Mouse (Mus musculus) MEL (cell line): ENCODE data around the gene Tirap. TPM values are rescaled to one million over a fixed set of nuclear protein-coding genes. Genes with fewer than 3 reads are reported as not detected.

Source experiments
- DNase-seq: peaks from one replicate; pipeline ENCODE4 v3.0.0; 2011; ENCODE audit warnings: low read depth, low spot score
- H3K27ac ChIP-seq: 2 replicates; pipeline ENCODE4 v1.5.1; 2012; ENCODE audit warnings: low read depth, mild to moderate bottlenecking, control low read depth, low read length, moderate library complexity; ENCODE audit not compliant: control insufficient read depth
- H3K27me3 ChIP-seq, 2 experiments: fragments of 150-350 bp in 1 of 2; sonication (generic) in 1 of 2; 2 replicates each; pipeline ENCODE4 v1.6.1; 2012; ENCODE audit warnings: low read length in 2 of 2, mild to moderate bottlenecking in 2 of 2, improper control_type of control experiment in 1 of 2, moderate library complexity in 1 of 2; ENCODE audit not compliant: insufficient read depth in 2 of 2, control insufficient read depth in 1 of 2
- H3K36me3 ChIP-seq, 2 experiments: 2 replicates each; pipeline ENCODE4 v1.6.1; 2012 to 2014; ENCODE audit warnings: low read length in 2 of 2, improper control_type of control experiment in 1 of 2, inconsistent platforms in 1 of 2, mild to moderate bottlenecking in 1 of 2; ENCODE audit not compliant: insufficient read depth in 2 of 2, control insufficient read depth in 1 of 2
- H3K4me1 ChIP-seq, 2 experiments: fragments of 150-350 bp in 1 of 2; sonication (generic) in 1 of 2; 2 replicates each; pipeline ENCODE4 v1.6.1; 2012; ENCODE audit warnings: low read length in 2 of 2, improper control_type of control experiment in 1 of 2, mild to moderate bottlenecking in 1 of 2; ENCODE audit not compliant: insufficient read depth in 2 of 2, control insufficient read depth in 1 of 2
- H3K4me3 ChIP-seq, 2 experiments: fragments of 150-350 bp in 1 of 2; sonication (generic) in 1 of 2; 2 replicates each; pipeline ENCODE4 v1.5.1; 2012; ENCODE audit warnings: low read depth in 2 of 2, low read length in 2 of 2, mild to moderate bottlenecking in 2 of 2, moderate library complexity in 2 of 2, control low read depth in 1 of 2, improper control_type of control experiment in 1 of 2; ENCODE audit not compliant: control insufficient read depth in 1 of 2, insufficient read depth in 1 of 2
- H3K79me2 ChIP-seq: 2 replicates; pipeline ENCODE4 v1.6.1; 2012; ENCODE audit warnings: mild to moderate bottlenecking, low read length, moderate library complexity; ENCODE audit not compliant: control insufficient read depth, poor library complexity, insufficient read depth
- H3K9ac ChIP-seq: 2 replicates; pipeline ENCODE4 v1.6.1; 2012; ENCODE audit warnings: low read depth, mild to moderate bottlenecking, control low read depth, low read length, moderate library complexity; ENCODE audit not compliant: control insufficient read depth, poor library complexity, severe bottlenecking
- H3K9me3 ChIP-seq: fragments of 150-350 bp; sonication (generic); replicated peaks from 2 replicates; pipeline ENCODE4 v1.6.1; 2012; ENCODE audit warnings: mild to moderate bottlenecking, low read length, improper control_type of control experiment, moderate library complexity; ENCODE audit not compliant: insufficient read depth
- CHD2 ChIP-seq: IDR thresholded peaks from 2 replicates; pipeline ENCODE4 v1.6.1; 2011; ENCODE audit warnings: low read length, improper control_type of control experiment
- CTCF ChIP-seq, 3 experiments: IDR thresholded peaks in 2 of 3; conservative IDR thresholded peaks in 1 of 3; 2 replicates each; pipeline ENCODE4 v1.5.1; 2011 to 2012; ENCODE audit warnings: low read length in 3 of 3, low read depth in 2 of 3, mild to moderate bottlenecking in 2 of 3, improper control_type of control experiment in 1 of 3, inconsistent platforms in 1 of 3, mixed read lengths in 1 of 3, moderate library complexity in 1 of 3; ENCODE audit not compliant: control insufficient read depth in 1 of 3, insufficient read depth in 1 of 3, poor library complexity in 1 of 3, severe bottlenecking in 1 of 3
- E2F4 ChIP-seq: IDR thresholded peaks from 2 replicates; pipeline ENCODE4 v1.6.1; 2011; ENCODE audit warnings: low read depth, low read length, improper control_type of control experiment, borderline replicate concordance
- ELF1 ChIP-seq: IDR thresholded peaks from 2 replicates; pipeline ENCODE4 v1.6.1; 2014; ENCODE audit warnings: low read depth, mild to moderate bottlenecking, inconsistent platforms, low read length, improper control_type of control experiment, moderate library complexity
- EP300 ChIP-seq, 2 experiments: IDR thresholded peaks; 2 replicates each; pipeline ENCODE4 v1.6.1; 2011; ENCODE audit warnings: improper control_type of control experiment in 2 of 2, low read length in 2 of 2, low read depth in 1 of 2, mild to moderate bottlenecking in 1 of 2
- ETS1 ChIP-seq: IDR thresholded peaks from 2 replicates; pipeline ENCODE4 v1.6.1; 2012; ENCODE audit warnings: low read depth, mild to moderate bottlenecking, inconsistent platforms, low read length, improper control_type of control experiment, moderate library complexity
- HCFC1 ChIP-seq: IDR thresholded peaks from 2 replicates; pipeline ENCODE4 v1.6.1; 2012; ENCODE audit warnings: low read depth, mild to moderate bottlenecking, inconsistent platforms, low read length, improper control_type of control experiment, moderate library complexity
- MAFK ChIP-seq: IDR thresholded peaks from 2 replicates; pipeline ENCODE4 v1.6.1; 2011; ENCODE audit warnings: low read depth, mild to moderate bottlenecking, low read length, improper control_type of control experiment, borderline replicate concordance
- MAX ChIP-seq: IDR thresholded peaks from 2 replicates; pipeline ENCODE4 v1.6.1; 2011; ENCODE audit warnings: low read length, improper control_type of control experiment
- NRF1 ChIP-seq: IDR thresholded peaks from 2 replicates; pipeline ENCODE4 v1.6.1; 2014; ENCODE audit warnings: low read depth, mild to moderate bottlenecking, inconsistent platforms, low read length, improper control_type of control experiment, moderate library complexity; ENCODE audit not compliant: poor library complexity, insufficient read depth, severe bottlenecking
- RAD21 ChIP-seq: IDR thresholded peaks from 2 replicates; pipeline ENCODE4 v1.6.1; 2011; ENCODE audit warnings: mild to moderate bottlenecking, low read depth, low read length, improper control_type of control experiment
- RCOR1 ChIP-seq: IDR thresholded peaks from 2 replicates; pipeline ENCODE4 v1.6.1; 2012; ENCODE audit warnings: low read depth, mild to moderate bottlenecking, inconsistent platforms, low read length, improper control_type of control experiment
- SIN3A ChIP-seq: IDR thresholded peaks from 2 replicates; pipeline ENCODE4 v1.6.1; 2012; ENCODE audit warnings: low read length, improper control_type of control experiment, inconsistent platforms
- SMC3 ChIP-seq: IDR thresholded peaks from 2 replicates; pipeline ENCODE4 v1.6.1; 2011; ENCODE audit warnings: low read depth, low read length, improper control_type of control experiment
- USF1 ChIP-seq: IDR thresholded peaks from 2 replicates; pipeline ENCODE4 v1.6.1; 2014; ENCODE audit warnings: low read depth, mild to moderate bottlenecking, inconsistent platforms, low read length, improper control_type of control experiment, moderate library complexity
- USF2 ChIP-seq, 2 experiments: IDR thresholded peaks; 2 replicates each; pipeline ENCODE4 v1.6.1; 2011 to 2012; ENCODE audit warnings: improper control_type of control experiment in 2 of 2, low read length in 2 of 2, borderline replicate concordance in 1 of 2, inconsistent platforms in 1 of 2, low read depth in 1 of 2, mild to moderate bottlenecking in 1 of 2; ENCODE audit not compliant: insufficient read depth in 1 of 2
- ZC3H11A ChIP-seq: IDR thresholded peaks from 2 replicates; pipeline ENCODE4 v1.6.1; 2012; ENCODE audit warnings: low read depth, mild to moderate bottlenecking, inconsistent platforms, low read length, improper control_type of control experiment
- ZKSCAN1 ChIP-seq: IDR thresholded peaks from 2 replicates; pipeline ENCODE4 v1.6.1; 2012; ENCODE audit warnings: low read depth, mild to moderate bottlenecking, inconsistent platforms, low read length, improper control_type of control experiment, moderate library complexity
- ZMIZ1 ChIP-seq: IDR thresholded peaks from 2 replicates; pipeline ENCODE4 v1.6.1; 2012; ENCODE audit warnings: low read depth, mild to moderate bottlenecking, inconsistent platforms, low read length, improper control_type of control experiment, moderate library complexity
- ZNF384 ChIP-seq: IDR thresholded peaks from 2 replicates; pipeline ENCODE4 v1.6.1; 2012; ENCODE audit warnings: low read depth, mild to moderate bottlenecking, inconsistent platforms, low read length, improper control_type of control experiment
- polyA plus RNA-seq, 2 experiments: library from polyadenylated mRNA; stranded (reverse) in 1 of 2; unstranded in 1 of 2; fragments of >175 nt in 1 of 2; fragments of >200 nt in 1 of 2; gene quantifications; 2 replicates each; pipeline versions ENCODE4 v1.2.1 to v1.2.4; 2012; ENCODE audit warnings: low replicate concordance in 2 of 2, low read depth in 1 of 2; ENCODE audit not compliant: insufficient read length in 2 of 2, insufficient read depth in 1 of 2, missing spikeins in 1 of 2
- total RNA-seq: library from RNA; depleted of rRNA; stranded (reverse); fragments of 300-350 nt; gene quantifications from 2 replicates; pipeline ENCODE4 v1.2.3, GENCODE M21; 2012

Tirap gene
- total and polyA plus RNA-seq, 3 experiments = 2.4 to 5.3 TPM; not detected in 1

GRCm38 (mm10) chr9:35166798-35167635 is 33.1 kb downstream of the Tirap start:
- peaks cover 0 to 5% of the 10 kb centered on the region in 2 experiments; a peak in 2 of 4 replicates for H3K36me3 ChIP-seq

GRCm38 (mm10) chr9:35166144-35166797 is 33.8 kb downstream of the Tirap start:
- TF ChIP-seq ZNF384 (peak; percentile 55), RAD21 (peak; percentile 61), SMC3 (peak; percentile 52), E2F4 (no peak), CTCF (IDR thresholded peaks at IDR 0.05 in 2 of 3, conservative IDR thresholded peaks at IDR 0.05 in 1 of 3; ENCODE audit: control insufficient read depth in 1 of 3, insufficient read depth in 1 of 3, low read depth in 2 of 3, low read length in 3 of 3, poor library complexity in 1 of 3, severe bottlenecking in 1 of 3) (peak in 2 of 3 experiments; percentile 17 to 53; a peak in 2 of 6 replicates), ZC3H11A (peak; percentile 40)
- no peaks in the 10 kb centered on the region for H3K27me3 ChIP-seq
- no peaks in the 10 kb centered on the region for H3K9me3 ChIP-seq
- H3K4me1 ChIP-seq = no peaks in the 10 kb centered on the region
- no peaks in the 10 kb centered on the region for H3K79me2 ChIP-seq
- H3K4me3 ChIP-seq = no peak overlapping the region
- H3K27ac ChIP-seq = no peak overlapping the region
- H3K36me3 ChIP-seq = peaks cover 0 to 5% of the 10 kb centered on the region in 2 experiments; a peak in 2 of 4 replicates
- peak; percentile 27 for DNase-seq
- H3K9ac ChIP-seq = no peak overlapping the region

More at GRCm38 (mm10) chr9:35166798-35167635, 33.1 kb downstream of the Tirap start:
- H3K27me3 ChIP-seq = no peaks in the 10 kb centered on the region
- no peak for TF ChIP-seq MAX
- TF ChIP-seq NRF1 = no peak
- TF ChIP-seq EP300 (IDR thresholded peaks at IDR 0.05; ENCODE audit: low read depth in 1 of 2, low read length in 2 of 2) = no peak
- TF ChIP-seq ELF1 = no peak
- TF ChIP-seq RCOR1 = no peak
- TF ChIP-seq E2F4 = no peak
- no peak for TF ChIP-seq HCFC1
- TF ChIP-seq ZKSCAN1 = no peak
- TF ChIP-seq ZNF384 = no peak
- no peak for TF ChIP-seq USF2 (IDR thresholded peaks at IDR 0.05; ENCODE audit: borderline replicate concordance in 1 of 2, insufficient read depth in 1 of 2, low read depth in 1 of 2, low read length in 2 of 2)
- TF ChIP-seq MAFK = no peak
- TF ChIP-seq RAD21 = no peak
- TF ChIP-seq CHD2 = no peak
- TF ChIP-seq ETS1 = no peak
- no peak for TF ChIP-seq SIN3A
- TF ChIP-seq ZMIZ1 = no peak
- no peak for TF ChIP-seq USF1
- no peaks in the 10 kb centered on the region for H3K9me3 ChIP-seq
- H3K4me1 ChIP-seq = no peaks in the 10 kb centered on the region
- no peaks in the 10 kb centered on the region for H3K79me2 ChIP-seq
- DNase-seq = no peak
- no peak overlapping the region for H3K4me3 ChIP-seq
- H3K27ac ChIP-seq = no peak overlapping the region
- H3K9ac ChIP-seq = no peak overlapping the region
